Comparison of ENCODE assay signal across 35 mouse cellular contexts in genomic region chr5:140446054-140446453, GRCm38 (mm10). TPM values are rescaled to one million over a fixed set of nuclear protein-coding genes. Genes with fewer than 3 reads are reported as not detected.
A peak's percentile ranks its signal among the peaks of the same experiment; 100 is the strongest.
DNase-seq lines count a peak whose midpoint lies in the region; ATAC-seq and TF ChIP-seq lines count a peak whose summit lies in the region.
"Had no signal": no experiment of that assay in that cellular context is flagged by ENCODE, and none has a peak within 500 bp of the region (broad histone marks: within the 10 kb centered on the region; RNA-seq: fewer than 3 reads in every experiment).

No protein-coding gene starts in this region.

- H3K27ac ChIP-seq in heart, embryonic 14.5 days (replicated peaks in 1 of 2; ENCODE audit: control insufficient read depth in 1 of 2, insufficient read depth in 1 of 2, low read depth in 2 of 2, low read length in 2 of 2): peak overlapping the region; percentile 23 to 73; a peak in 2 of 4 replicates
- no peak overlapping the region for H3K27ac ChIP-seq in liver, embryonic 14.5 days
- H3K27ac ChIP-seq in liver, postnatal 0 days (ENCODE audit: low read depth): no peak overlapping the region
- H3K27ac ChIP-seq: embryonic facial prominence, embryonic 12.5 days; kidney, embryonic 15.5 days; layer of hippocampus, adult 2 months; left cerebral cortex, adult 2 months; limb, embryonic 12.5 days; midbrain, embryonic 12.5 days had no signal

- no peaks in the 10 kb centered on the region for H3K27me3 ChIP-seq in heart, embryonic 14.5 days (ENCODE audit: control insufficient read depth, insufficient read depth, low read length)
- no peaks in the 10 kb centered on the region for H3K27me3 ChIP-seq in liver, embryonic 14.5 days (ENCODE audit: control insufficient read depth, insufficient read depth, low read length)
- no peaks in the 10 kb centered on the region for H3K27me3 ChIP-seq in liver, postnatal 0 days (ENCODE audit: insufficient read depth, low read length)
- H3K27me3 ChIP-seq: embryonic facial prominence, embryonic 12.5 days; kidney, embryonic 15.5 days; limb, embryonic 12.5 days; megakaryocyte, embryonic 14.5 days; midbrain, embryonic 12.5 days; Patski had no signal

- ATAC-seq in heart, embryonic 14.5 days (ENCODE audit: insufficient number of reproducible peaks, insufficient read depth, low FRiP score, low read depth): no peak
- no peak for ATAC-seq in liver, embryonic 14.5 days (ENCODE audit: insufficient read depth)
- no peak for ATAC-seq in liver, postnatal 0 days
- ATAC-seq: forebrain, embryonic 14.5 days; hindbrain, embryonic 16.5 days; Patski had no signal

- no peak overlapping the region for H3K4me2 ChIP-seq in heart, embryonic 14.5 days (ENCODE audit: low read length)
- H3K4me2 ChIP-seq in liver, embryonic 14.5 days (ENCODE audit: low read depth): no peak overlapping the region
- H3K4me2 ChIP-seq in liver, postnatal 0 days (ENCODE audit: low read depth, low read length): no peak overlapping the region
- H3K4me2 ChIP-seq: embryonic facial prominence, embryonic 12.5 days; kidney, embryonic 15.5 days; limb, embryonic 12.5 days; liver, embryonic 11.5 days; midbrain, embryonic 12.5 days had no signal

- H3K4me3 ChIP-seq in heart, embryonic 14.5 days (ENCODE audit: control insufficient read depth in 1 of 2, insufficient read depth in 1 of 2, low read depth in 1 of 2, low read length in 2 of 2): no peak overlapping the region
- H3K4me3 ChIP-seq in liver, embryonic 14.5 days (ENCODE audit: insufficient read depth in 1 of 2, low read depth in 2 of 2, low read length in 2 of 2): no peak overlapping the region
- no peak overlapping the region for H3K4me3 ChIP-seq in liver, postnatal 0 days (ENCODE audit: low read depth, low read length)
- H3K4me3 ChIP-seq: embryonic facial prominence, embryonic 12.5 days; kidney, embryonic 15.5 days; layer of hippocampus, adult 2 months; left cerebral cortex, adult 2 months; limb, embryonic 12.5 days; megakaryocyte, embryonic 14.5 days; midbrain, embryonic 12.5 days had no signal

- H3K9ac ChIP-seq in heart, embryonic 14.5 days (ENCODE audit: low read length): no peak overlapping the region
- H3K9ac ChIP-seq in liver, embryonic 14.5 days (replicated peaks): no peak overlapping the region
- H3K9ac ChIP-seq in liver, postnatal 0 days (replicated peaks): no peak overlapping the region
- H3K9ac ChIP-seq: embryonic facial prominence, embryonic 12.5 days; kidney, embryonic 15.5 days; limb, embryonic 12.5 days; midbrain, embryonic 12.5 days had no signal

- H3K4me1 ChIP-seq in heart, embryonic 14.5 days (ENCODE audit: control insufficient read depth in 2 of 2, insufficient read depth in 2 of 2, low read length in 2 of 2): peaks cover 6 to 12% of the 10 kb centered on the region in 2 experiments; a peak in 3 of 4 replicates
- no peaks in the 10 kb centered on the region for H3K4me1 ChIP-seq in liver, embryonic 14.5 days (replicated peaks; ENCODE audit: control insufficient read depth in 2 of 2, insufficient read depth in 2 of 2, low read length in 1 of 2)
- no peaks in the 10 kb centered on the region for H3K4me1 ChIP-seq in liver, postnatal 0 days (ENCODE audit: insufficient read depth)
- H3K4me1 ChIP-seq: embryonic facial prominence, embryonic 12.5 days; kidney, embryonic 15.5 days; limb, embryonic 12.5 days; megakaryocyte, embryonic 14.5 days; midbrain, embryonic 12.5 days had no signal

- 55% methylated on average over 7 of the region's 7 CpGs for WGBS in heart, embryonic 14.5 days
- 75% methylated on average over 7 of the region's 7 CpGs for WGBS in liver, embryonic 14.5 days (ENCODE audit: insufficient replicate concordance)
- WGBS in liver, postnatal 0 days (ENCODE audit: insufficient replicate concordance): 73% methylated on average over 7 of the region's 7 CpGs

- H3K36me3 ChIP-seq in heart, embryonic 14.5 days (ENCODE audit: control insufficient read depth, insufficient read depth, low read length): peaks cover 47% of the 10 kb centered on the region
- H3K36me3 ChIP-seq in liver, embryonic 14.5 days (replicated peaks; ENCODE audit: control insufficient read depth, insufficient read depth, low read depth): peaks cover 22% of the 10 kb centered on the region
- peaks cover 34% of the 10 kb centered on the region for H3K36me3 ChIP-seq in liver, postnatal 0 days (replicated peaks; ENCODE audit: insufficient read depth, low read length)

- DNase-seq in adrenal gland, postnatal 36 days: peak; percentile 18 to 46
- DNase-seq in adrenal gland, adult 18-20 months (ENCODE audit: low spot score in 2 of 2): no peak
- DNase-seq in heart, adult 11 months: no peak
- DNase-seq in liver, embryonic 14.5 days (ENCODE audit: low read depth in 3 of 3, low spot score in 3 of 3): no peak
- no peak for DNase-seq in liver, postnatal 0 days
- DNase-seq in layer of hippocampus, adult 11-12 months (ENCODE audit: low spot score): no peak
- DNase-seq: cerebellum, adult 11-12 months; cerebellum, adult 9-11 months; embryo, embryonic 11 days; gastrocnemius, postnatal 14 days; kidney, adult 18-20 months; kidney, postnatal 25 days; lung, adult 2 months; lung, postnatal 4 days; thymus, adult 2 months; thymus, postnatal 36 days had no signal

- 0 out of 2 replicates have a peak, but pooled peaks have one; percentile 3 for TF ChIP-seq CTCF in liver, embryonic 14.5 days (IDR thresholded peaks at IDR 0.05; ENCODE audit: low read depth)
- TF ChIP-seq CTCF in liver, postnatal 0 days (IDR thresholded peaks at IDR 0.05; ENCODE audit: low read depth): no peak

- no peaks in the 10 kb centered on the region for H3K9me3 ChIP-seq in heart, embryonic 14.5 days (ENCODE audit: control insufficient read depth, low read length)
- no peaks in the 10 kb centered on the region for H3K9me3 ChIP-seq in liver, embryonic 14.5 days (ENCODE audit: control insufficient read depth, low read length)
- H3K9me3 ChIP-seq in liver, postnatal 0 days (ENCODE audit: low read length): no peaks in the 10 kb centered on the region
- H3K9me3 ChIP-seq: embryonic facial prominence, embryonic 12.5 days; kidney, embryonic 15.5 days; limb, embryonic 12.5 days; megakaryocyte, embryonic 14.5 days; midbrain, embryonic 12.5 days had no signal

- TF ChIP-seq EP300 in liver, embryonic 14.5 days (IDR thresholded peaks at IDR 0.05; ENCODE audit: low read depth): no peak
- no peak for TF ChIP-seq EP300 in liver, postnatal 0 days (IDR thresholded peaks at IDR 0.05; ENCODE audit: low read depth)

RNA-seq across cellular contexts. Expression of gene Gm4869, which starts 0.6 kb away (rescaled TPM):
- under 1 TPM in 1 of 2 experiments, not detected in 1; 0.16 TPM for total RNA-seq in adrenal gland, postnatal 36 days (2021)
- under 1 TPM; 0.13 to 0.16 TPM for total RNA-seq in adrenal gland, adult 18-20 months (2021)
- polyA plus RNA-seq in heart, embryonic 14.5 days (2014; fragmentation: Nextera tagmentation; extraction: Ambion mirVana): not detected in 2 replicates
- 0.01 TPM in 1 of 2 replicates, not detected in the other for polyA plus RNA-seq in liver, embryonic 14.5 days (2012; rRNA removed)
- polyA plus RNA-seq in liver, embryonic 14.5 days (2014; fragmentation: Nextera tagmentation; extraction: Ambion mirVana): not detected in 2 replicates
- polyA plus RNA-seq in liver, postnatal 0 days (2015; fragmentation: Nextera tagmentation; extraction: Ambion mirVana): not detected in 2 replicates
- total RNA-seq: gastrocnemius, postnatal 14 days; granulocyte monocyte progenitor cell, adult 5-6 weeks; layer of hippocampus, adult 2 months; layer of hippocampus, postnatal 14 days; left cerebral cortex, adult 2 months; left cerebral cortex, postnatal 25 days; MEL; monocyte, adult 5-6 weeks had no signal
- polyA plus RNA-seq: forebrain, embryonic 14.5 days; hindbrain, embryonic 16.5 days; intestine, embryonic 14.5 days; kidney, embryonic 15.5 days; limb, embryonic 12.5 days; liver, embryonic 11.5 days; midbrain, embryonic 12.5 days; neural tube, embryonic 14.5 days; Patski had no signal

RNA-seq across cellular contexts. Expression of gene Eif3b, which starts 26.9 kb away (rescaled TPM):
- total RNA-seq in adrenal gland, postnatal 36 days (2021): 100 to 1,000 TPM; 175 to 197 TPM
- total RNA-seq in adrenal gland, adult 18-20 months (2021): 100 to 1,000 TPM; 162 to 184 TPM
- polyA plus RNA-seq in heart, embryonic 14.5 days (2014; fragmentation: Nextera tagmentation; extraction: Ambion mirVana): 92.9 and 108 TPM in 2 replicates
- 50.9 and 86.8 TPM in 2 replicates for polyA plus RNA-seq in liver, embryonic 14.5 days (2012; rRNA removed)
- polyA plus RNA-seq in liver, embryonic 14.5 days (2014; fragmentation: Nextera tagmentation; extraction: Ambion mirVana): 85.2 and 99.6 TPM in 2 replicates
- 35.5 and 38.7 TPM in 2 replicates for polyA plus RNA-seq in liver, postnatal 0 days (2015; fragmentation: Nextera tagmentation; extraction: Ambion mirVana)

RNA-seq across cellular contexts. Expression of gene Snx8, which starts 57.0 kb away (rescaled TPM):
- 10 to 100 TPM; 16.7 to 20.7 TPM for total RNA-seq in adrenal gland, postnatal 36 days (2021)
- 10 to 100 TPM; 13.8 to 13.9 TPM for total RNA-seq in adrenal gland, adult 18-20 months (2021)
- polyA plus RNA-seq in heart, embryonic 14.5 days (2014; fragmentation: Nextera tagmentation; extraction: Ambion mirVana): 8.9 and 9.9 TPM in 2 replicates
- polyA plus RNA-seq in liver, embryonic 14.5 days (2012; rRNA removed): 6.6 TPM in 2 replicates
- 4.1 and 4.9 TPM in 2 replicates for polyA plus RNA-seq in liver, embryonic 14.5 days (2014; fragmentation: Nextera tagmentation; extraction: Ambion mirVana)
- polyA plus RNA-seq in liver, postnatal 0 days (2015; fragmentation: Nextera tagmentation; extraction: Ambion mirVana): 11.4 and 12.1 TPM in 2 replicates

RNA-seq across cellular contexts. Expression of gene Chst12, which starts 59.3 kb away (rescaled TPM):
- total RNA-seq in adrenal gland, postnatal 36 days (2021): 10 to 100 TPM in 1 of 2 experiments, 1 to 10 TPM in 1; 6.9 to 10.1 TPM
- 10 to 100 TPM in 1 of 2 experiments, 1 to 10 TPM in 1; 6.3 to 10.6 TPM for total RNA-seq in adrenal gland, adult 18-20 months (2021)
- 11.0 and 11.5 TPM in 2 replicates for polyA plus RNA-seq in heart, embryonic 14.5 days (2014; fragmentation: Nextera tagmentation; extraction: Ambion mirVana)
- polyA plus RNA-seq in liver, embryonic 14.5 days (2012; rRNA removed): 4.3 and 4.8 TPM in 2 replicates
- 5.4 and 6.5 TPM in 2 replicates for polyA plus RNA-seq in liver, embryonic 14.5 days (2014; fragmentation: Nextera tagmentation; extraction: Ambion mirVana)
- polyA plus RNA-seq in liver, postnatal 0 days (2015; fragmentation: Nextera tagmentation; extraction: Ambion mirVana): 8.6 and 9.1 TPM in 2 replicates

Comparison
In these comparisons a context has a peak if more than half of its experiments do, and no peak if none do; other contexts are left out.
1. DNase-seq: peak in adrenal gland, postnatal 36 days (2 of 2); none in adrenal gland, adult 18-20 months (0 of 2), heart, adult 11 months (single experiment), liver, embryonic 14.5 days (0 of 3), liver, postnatal 0 days (single experiment) and layer of hippocampus, adult 11-12 months (single experiment).
2. H3K27ac ChIP-seq: peak in heart, embryonic 14.5 days (2 of 2); none in liver, embryonic 14.5 days (single experiment) and liver, postnatal 0 days (single experiment).